Mouse (Mus musculus): Measurements from ENCODE around the gene Actn4. TPM values are rescaled to one million over a fixed set of nuclear protein-coding genes. Genes with fewer than 3 reads are reported as not detected.
A peak's percentile ranks its signal among the peaks of the same experiment; 100 is the strongest.

The Actn4 gene
- polyA plus RNA-seq, 1 experiment: 173 TPM

- TF ChIP-seq POLR2A (IDR thresholded peaks at IDR 0.05; ENCODE audit: borderline replicate concordance, extremely low read depth, insufficient read depth, insufficient read length, poor library complexity, severe bottlenecking): no peak
- TF ChIP-seq CTCF (IDR thresholded peaks at IDR 0.05; ENCODE audit: borderline replicate concordance, extremely low read depth, insufficient read depth, insufficient read length): no peak
- peak; percentile 96 for DNase-seq (ENCODE audit: low read depth)
These were observed 42.3 kb downstream of the Actn4 start for GRCm38 (mm10) chr7:28919815-28920214.

- no peak for DNase-seq (ENCODE audit: low read depth)
These were observed 43.6 kb downstream of the Actn4 start for GRCm38 (mm10) chr7:28918540-28918939.

DNA sequence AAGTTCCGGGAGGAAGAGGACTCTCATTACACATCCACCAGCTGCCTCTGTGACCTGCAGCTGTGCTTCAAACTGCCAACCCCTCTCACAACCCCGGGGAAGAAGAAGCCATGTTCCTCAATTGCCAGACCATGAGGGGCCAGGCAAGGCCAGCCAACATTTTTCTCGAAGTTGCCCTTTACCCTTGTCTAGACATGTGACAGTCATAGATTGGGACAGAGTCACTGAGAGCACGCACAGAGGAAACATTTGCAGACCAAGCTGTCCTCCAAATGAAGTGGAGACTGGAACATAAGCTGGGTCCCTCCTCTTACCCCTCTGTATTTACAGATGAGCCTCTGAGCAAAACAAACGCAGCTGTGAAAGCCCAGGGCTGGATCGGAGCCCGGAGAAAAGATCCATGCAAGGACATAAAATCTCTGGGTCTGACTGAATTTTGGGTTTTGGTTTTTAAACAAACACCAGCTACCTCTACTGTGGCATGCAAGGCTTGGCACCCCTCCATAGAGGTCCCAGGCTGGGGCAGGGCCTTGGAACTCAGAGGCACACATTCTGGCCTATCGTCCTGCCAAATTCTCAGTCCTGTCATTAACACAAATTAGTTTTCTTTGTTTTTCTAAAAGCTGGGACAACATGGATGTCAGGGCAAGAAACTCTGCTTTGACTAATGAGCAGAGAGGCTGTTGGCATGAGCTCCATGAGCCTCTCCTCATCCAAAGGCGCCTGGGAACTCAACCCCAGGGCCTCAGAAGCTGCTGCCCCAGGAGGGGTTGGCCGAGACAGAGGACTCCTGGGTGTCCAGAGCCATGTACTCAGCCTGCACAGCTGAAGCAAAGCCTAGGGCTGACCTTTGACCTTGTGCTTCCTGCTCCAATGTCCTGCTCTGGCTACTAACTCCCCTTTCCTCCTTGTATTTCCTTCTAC lies 44.4 kb downstream of the Actn4 start:
- DNase-seq (ENCODE audit: low read depth): peak; percentile 86
- TF ChIP-seq POLR2A (IDR thresholded peaks at IDR 0.05; ENCODE audit: borderline replicate concordance, extremely low read depth, insufficient read depth, insufficient read length, poor library complexity, severe bottlenecking): no peak
- no peak for TF ChIP-seq CTCF (IDR thresholded peaks at IDR 0.05; ENCODE audit: borderline replicate concordance, extremely low read depth, insufficient read depth, insufficient read length)

More at GRCm38 (mm10) chr7:28918540-28918939, 43.6 kb downstream of the Actn4 start:
- TF ChIP-seq POLR2A (IDR thresholded peaks at IDR 0.05; ENCODE audit: borderline replicate concordance, extremely low read depth, insufficient read depth, insufficient read length, poor library complexity, severe bottlenecking) (no peak), CTCF (IDR thresholded peaks at IDR 0.05; ENCODE audit: borderline replicate concordance, extremely low read depth, insufficient read depth, insufficient read length) (no peak)

DNA sequence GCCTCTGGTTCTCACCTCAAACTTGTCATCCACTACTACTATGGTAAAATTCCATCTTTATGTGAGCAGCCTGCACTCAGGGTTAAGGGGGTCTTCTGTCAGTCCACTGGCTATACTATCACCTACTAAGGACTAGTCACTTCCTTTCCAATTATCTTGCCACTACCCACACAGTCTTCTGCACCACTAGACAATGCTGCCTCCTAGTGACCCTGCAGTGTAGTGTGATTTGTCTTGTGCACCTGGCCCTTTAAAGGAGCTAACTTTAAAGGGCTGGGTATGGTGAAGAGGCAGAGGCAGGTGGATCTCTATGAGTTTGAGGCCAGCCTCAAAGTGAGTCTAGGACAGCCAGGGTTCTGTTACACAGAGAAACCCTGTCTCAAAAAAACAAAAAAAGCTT lies 45.6 kb downstream of the Actn4 start:
- TF ChIP-seq POLR2A (IDR thresholded peaks at IDR 0.05; ENCODE audit: borderline replicate concordance, extremely low read depth, insufficient read depth, insufficient read length, poor library complexity, severe bottlenecking) (no peak), CTCF (IDR thresholded peaks at IDR 0.05; ENCODE audit: borderline replicate concordance, extremely low read depth, insufficient read depth, insufficient read length) (no peak; the same call in 1 of the 2 replicates)
- no peak for DNase-seq (ENCODE audit: low read depth)

DNA sequence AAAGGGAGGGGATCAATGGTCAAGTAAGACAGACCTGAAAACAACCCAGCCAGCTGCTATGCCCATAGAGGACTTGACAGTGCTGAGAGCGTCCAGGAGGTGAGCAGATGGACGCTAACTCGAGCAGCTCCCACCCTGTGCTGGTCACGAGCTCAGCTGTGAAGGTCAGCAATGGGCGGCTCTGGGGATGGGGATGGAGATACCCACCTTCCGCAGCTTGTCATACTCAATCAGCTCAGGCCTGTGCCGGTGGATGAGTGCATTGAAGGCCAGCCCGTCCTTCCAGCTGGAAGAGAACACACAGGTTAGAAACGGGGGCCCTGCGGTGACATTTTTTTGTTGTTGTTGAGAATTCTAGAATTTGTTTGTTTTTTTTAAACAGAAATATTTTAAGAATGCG lies 49.0 kb downstream of the Actn4 start:
- no peak for DNase-seq (ENCODE audit: low read depth)
- TF ChIP-seq CTCF (IDR thresholded peaks at IDR 0.05; ENCODE audit: borderline replicate concordance, extremely low read depth, insufficient read depth, insufficient read length) (no peak), POLR2A (IDR thresholded peaks at IDR 0.05; ENCODE audit: borderline replicate concordance, extremely low read depth, insufficient read depth, insufficient read length, poor library complexity, severe bottlenecking) (no peak)

GRCm38 (mm10) chr7:28911632-28912031 lies 50.5 kb downstream of the Actn4 start:
- no peak for TF ChIP-seq CTCF (IDR thresholded peaks at IDR 0.05; ENCODE audit: borderline replicate concordance, extremely low read depth, insufficient read depth, insufficient read length)
- no peak for TF ChIP-seq POLR2A (IDR thresholded peaks at IDR 0.05; ENCODE audit: borderline replicate concordance, extremely low read depth, insufficient read depth, insufficient read length, poor library complexity, severe bottlenecking)

DNA sequence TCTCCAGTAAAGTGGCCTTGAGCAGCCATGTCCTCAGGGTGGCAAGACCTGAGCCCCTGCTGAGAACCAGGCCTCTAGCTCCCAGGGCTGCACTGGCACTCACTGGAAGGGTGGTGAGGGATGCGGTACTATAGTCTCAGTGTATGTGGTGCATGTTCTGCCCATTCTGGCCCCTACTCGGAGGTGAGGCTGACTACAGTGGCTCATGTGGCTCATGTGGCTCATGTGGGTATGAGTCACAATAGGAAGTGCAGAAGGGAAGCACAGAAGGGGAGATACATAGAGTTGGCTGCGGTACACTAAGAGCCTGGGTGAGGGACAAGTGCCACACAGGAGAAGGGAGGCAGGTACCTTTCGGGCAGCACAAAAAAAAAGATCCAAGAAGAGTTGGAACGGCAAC lies 54.9 kb downstream of the Actn4 start:
- DNase-seq (ENCODE audit: low read depth): no peak
- TF ChIP-seq POLR2A (IDR thresholded peaks at IDR 0.05; ENCODE audit: borderline replicate concordance, extremely low read depth, insufficient read depth, insufficient read length, poor library complexity, severe bottlenecking): no peak
- no peak for TF ChIP-seq CTCF (IDR thresholded peaks at IDR 0.05; ENCODE audit: borderline replicate concordance, extremely low read depth, insufficient read depth, insufficient read length)

More at GRCm38 (mm10) chr7:28911632-28912031, 50.5 kb downstream of the Actn4 start:
- DNase-seq (ENCODE audit: low read depth): no peak

GRCm38 (mm10) chr7:28903778-28904177 lies 58.4 kb downstream of the Actn4 start:
- TF ChIP-seq POLR2A (IDR thresholded peaks at IDR 0.05; ENCODE audit: borderline replicate concordance, extremely low read depth, insufficient read depth, insufficient read length, poor library complexity, severe bottlenecking) (no peak), CTCF (IDR thresholded peaks at IDR 0.05; ENCODE audit: borderline replicate concordance, extremely low read depth, insufficient read depth, insufficient read length) (no peak)
- DNase-seq (ENCODE audit: low read depth): no peak

- TF ChIP-seq CTCF (IDR thresholded peaks at IDR 0.05; ENCODE audit: borderline replicate concordance, extremely low read depth, insufficient read depth, insufficient read length) (no peak), POLR2A (IDR thresholded peaks at IDR 0.05; ENCODE audit: borderline replicate concordance, extremely low read depth, insufficient read depth, insufficient read length, poor library complexity, severe bottlenecking) (no peak)
- no peak for DNase-seq (ENCODE audit: low read depth)
These were observed 59.3 kb downstream of the Actn4 start for GRCm38 (mm10) chr7:28902809-28903208.

DNA sequence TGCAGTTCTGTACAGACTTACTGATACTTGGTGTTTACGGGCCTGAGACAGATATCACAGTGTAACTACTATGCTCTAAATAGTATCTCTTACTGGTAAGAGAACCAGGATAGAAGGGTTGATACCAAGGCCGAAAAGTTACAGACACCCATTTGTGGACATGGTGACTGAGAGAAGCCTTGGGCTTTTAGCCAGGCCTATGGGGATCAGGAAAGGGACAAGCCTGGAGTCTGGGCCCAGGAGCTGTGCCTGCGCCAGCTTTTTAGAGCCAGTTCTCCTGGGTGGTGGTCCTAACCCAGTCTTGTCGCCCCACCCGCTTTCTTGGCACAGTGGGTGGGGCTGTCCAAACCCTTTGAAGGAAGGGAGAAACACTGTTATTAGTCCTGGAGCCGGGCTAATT lies 60.0 kb downstream of the Actn4 start:
- TF ChIP-seq CTCF (IDR thresholded peaks at IDR 0.05; ENCODE audit: borderline replicate concordance, extremely low read depth, insufficient read depth, insufficient read length) (no peak), POLR2A (IDR thresholded peaks at IDR 0.05; ENCODE audit: borderline replicate concordance, extremely low read depth, insufficient read depth, insufficient read length, poor library complexity, severe bottlenecking) (no peak)

GRCm38 (mm10) chr7:28901311-28902125 lies 60.6 kb downstream of the Actn4 start:
- no peak for DNase-seq (ENCODE audit: low read depth)
- TF ChIP-seq CTCF (IDR thresholded peaks at IDR 0.05; ENCODE audit: borderline replicate concordance, extremely low read depth, insufficient read depth, insufficient read length): no peak
- no peak for TF ChIP-seq POLR2A (IDR thresholded peaks at IDR 0.05; ENCODE audit: borderline replicate concordance, extremely low read depth, insufficient read depth, insufficient read length, poor library complexity, severe bottlenecking)

More for the DNA sequence above, 60.0 kb downstream of the Actn4 start:
- no peak for DNase-seq (ENCODE audit: low read depth)
